Mouse (Mus musculus) ES-E14 (cell line): ENCODE data around the gene Fars2. TPM values are rescaled to one million over a fixed set of nuclear protein-coding genes. Genes with fewer than 3 reads are reported as not detected.

ENCODE experiments used
- DNase-seq: peaks from one replicate; pipeline ENCODE4 v3.0.0-alpha.2; 2013; ENCODE audit warnings: low read depth, low spot score
- H3K27ac ChIP-seq: 2 replicates; pipeline ENCODE4 v1.5.1; 2012; ENCODE audit warnings: low read depth, mild to moderate bottlenecking, low read length, moderate library complexity, mixed read lengths; ENCODE audit not compliant: poor library complexity, insufficient read depth, severe bottlenecking
- H3K36me3 ChIP-seq: 2 replicates; pipeline ENCODE4 v1.6.1; 2012; ENCODE audit warnings: mild to moderate bottlenecking, low read length, moderate library complexity, mixed read lengths; ENCODE audit not compliant: control insufficient read depth, poor library complexity, insufficient read depth, severe bottlenecking
- H3K4me1 ChIP-seq, 2 experiments: fragments of 150-350 bp in 1 of 2; sonication (generic) in 1 of 2; 2 replicates each; pipeline ENCODE4 v1.6.1; 2012; ENCODE audit warnings: low read length in 2 of 2, mild to moderate bottlenecking in 1 of 2, mixed read lengths in 1 of 2; ENCODE audit not compliant: control insufficient read depth in 2 of 2, insufficient read depth in 2 of 2, poor library complexity in 1 of 2
- H3K4me3 ChIP-seq, 2 experiments: fragments of 150-350 bp in 1 of 2; sonication (generic) in 1 of 2; 2 replicates each; pipeline ENCODE4 v1.5.1; 2012; ENCODE audit warnings: low read length in 2 of 2, low read depth in 1 of 2, mild to moderate bottlenecking in 1 of 2, mixed read lengths in 1 of 2; ENCODE audit not compliant: insufficient read depth in 1 of 2, poor library complexity in 1 of 2, severe bottlenecking in 1 of 2
- H3K9ac ChIP-seq: 2 replicates; pipeline ENCODE4 v1.6.1; 2012; ENCODE audit warnings: low read depth, mild to moderate bottlenecking, low read length, mixed read lengths; ENCODE audit not compliant: poor library complexity, insufficient read depth, severe bottlenecking
- H3K9me3 ChIP-seq: fragments of 150-350 bp; sonication (generic); 2 replicates; pipeline ENCODE4 v1.6.1; 2012; ENCODE audit warnings: low read depth, mild to moderate bottlenecking, low read length; ENCODE audit not compliant: control insufficient read depth, insufficient read depth
- CHD2 ChIP-seq: IDR thresholded peaks from 2 replicates; pipeline ENCODE4 v1.6.1; 2014; ENCODE audit warnings: mild to moderate bottlenecking, low read depth, low read length, inconsistent platforms
- HCFC1 ChIP-seq: IDR thresholded peaks from 2 replicates; pipeline ENCODE4 v1.6.1; 2012; ENCODE audit warnings: low read length, inconsistent platforms, borderline replicate concordance; ENCODE audit not compliant: insufficient read depth
- MAFK ChIP-seq: IDR thresholded peaks from 2 replicates; pipeline ENCODE4 v1.6.1; 2014; ENCODE audit warnings: mild to moderate bottlenecking, low read depth, low read length, inconsistent platforms; ENCODE audit not compliant: insufficient read depth
- ZC3H11A ChIP-seq: IDR thresholded peaks from 2 replicates; pipeline ENCODE4 v1.6.1; 2012; ENCODE audit warnings: low read depth, mild to moderate bottlenecking, inconsistent platforms, low read length, borderline replicate concordance
- ZNF384 ChIP-seq: IDR thresholded peaks from 2 replicates; pipeline ENCODE4 v1.6.1; 2012; ENCODE audit warnings: low read depth, low read length, inconsistent platforms
- in situ Hi-C, 2 experiments: fragments of 600-800 bp; cut with MboI; formaldehyde crosslinking; loops; one replicate each; pipeline ENCODE4 v1.15.1; 2025; ENCODE audit warnings: low sequenced_read_pairs in 2 of 2, inconsistent platforms in 1 of 2; ENCODE audit not compliant: unreplicated experiment in 2 of 2
- total RNA-seq: library from RNA; depleted of rRNA; stranded (reverse); fragments of 300-350 nt; gene quantifications from 2 replicates; pipeline ENCODE4 v1.2.3, GENCODE M21; 2012

Gene Fars2
- total RNA-seq, 1 experiment = 22.0 TPM

GRCm38 (mm10) chr13:36324624-36325023, 207.4 kb downstream of the Fars2 start:
- no peak overlapping the region for H3K4me3 ChIP-seq
- no peaks in the 10 kb centered on the region for H3K36me3 ChIP-seq
- no peak overlapping the region for H3K27ac ChIP-seq
- no peak overlapping the region for H3K9ac ChIP-seq
- in situ Hi-C loops = no loop called here
- TF ChIP-seq HCFC1 = no peak
- no peak for TF ChIP-seq MAFK
- TF ChIP-seq ZC3H11A = no peak
- no peak for TF ChIP-seq ZNF384
- TF ChIP-seq CHD2 = no peak
- H3K9me3 ChIP-seq = no peaks in the 10 kb centered on the region
- no peak for DNase-seq
- H3K4me1 ChIP-seq = no peaks in the 10 kb centered on the region

DNA sequence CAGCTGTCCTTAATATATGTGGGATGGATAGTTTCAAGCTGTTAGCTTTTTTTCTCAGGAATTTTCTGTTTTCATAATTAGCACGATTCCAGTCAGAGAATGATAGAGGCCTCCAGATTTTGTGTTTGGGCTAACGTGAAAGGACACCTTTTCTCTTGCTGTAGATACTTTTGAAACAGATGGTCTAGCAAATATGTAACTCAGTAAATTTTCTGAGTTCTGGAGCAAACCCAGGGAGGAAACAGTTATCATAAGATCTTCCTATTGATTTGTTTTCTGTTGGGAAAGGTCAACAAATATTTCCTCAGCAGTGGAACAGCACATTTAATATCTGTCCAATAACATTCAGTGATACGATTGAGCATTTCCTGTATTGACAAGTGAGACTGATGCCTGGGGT, 209.3 kb downstream of the Fars2 start:
- no peak for TF ChIP-seq MAFK
- TF ChIP-seq CHD2 = no peak

DNA sequence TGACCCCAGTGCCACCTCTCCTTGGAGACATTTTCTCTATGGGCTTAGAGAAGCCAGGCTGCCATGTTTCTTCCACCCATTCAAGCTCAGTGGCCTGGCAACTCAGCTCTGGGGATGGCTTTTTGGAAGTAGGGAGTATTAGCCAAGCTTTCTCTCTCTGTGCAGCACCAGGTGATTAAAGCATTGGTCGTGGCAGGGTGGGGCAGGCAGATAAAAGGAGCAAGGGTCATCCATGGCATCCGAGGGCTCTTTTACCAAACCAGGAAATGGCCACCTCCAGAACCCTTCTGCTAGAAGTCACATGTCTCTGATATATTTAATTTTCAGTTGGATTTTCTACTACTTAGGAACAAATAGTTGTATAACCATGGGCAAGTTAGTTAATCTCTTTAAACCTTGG, 212.7 kb downstream of the Fars2 start:
- Histone ChIP-seq H3K4me3 (no peak overlapping the region), H3K27ac (no peak overlapping the region), H3K36me3 (no peaks in the 10 kb centered on the region), H3K9me3 (no peaks in the 10 kb centered on the region), H3K9ac (no peak overlapping the region), H3K4me1 (no peaks in the 10 kb centered on the region)
- in situ Hi-C loops = no loop called here
- no peak for TF ChIP-seq HCFC1
- TF ChIP-seq ZC3H11A = no peak
- no peak for TF ChIP-seq MAFK
- no peak for TF ChIP-seq ZNF384
- no peak for TF ChIP-seq CHD2
- no peak for DNase-seq

More for the DNA sequence above, 209.3 kb downstream of the Fars2 start:
- no peaks in the 10 kb centered on the region for H3K9me3 ChIP-seq
- no peak overlapping the region for H3K27ac ChIP-seq
- in situ Hi-C loops = no loop called here
- no peak overlapping the region for H3K4me3 ChIP-seq
- no peaks in the 10 kb centered on the region for H3K4me1 ChIP-seq
- DNase-seq = no peak
- no peak overlapping the region for H3K9ac ChIP-seq
- no peaks in the 10 kb centered on the region for H3K36me3 ChIP-seq

- no peaks in the 10 kb centered on the region for H3K36me3 ChIP-seq
- no peak for DNase-seq
- no peak overlapping the region for H3K9ac ChIP-seq
- no peak for TF ChIP-seq HCFC1
- no peak for TF ChIP-seq ZC3H11A
- no peak for TF ChIP-seq MAFK
- no peak for TF ChIP-seq CHD2
- no peak for TF ChIP-seq ZNF384
- no peaks in the 10 kb centered on the region for H3K9me3 ChIP-seq
- no peak overlapping the region for H3K4me3 ChIP-seq
- H3K4me1 ChIP-seq = no peaks in the 10 kb centered on the region
- in situ Hi-C loops = no loop called here
- no peak overlapping the region for H3K27ac ChIP-seq
Measured at GRCm38 (mm10) chr13:36330542-36330941, 213.3 kb downstream of the Fars2 start.

GRCm38 (mm10) chr13:36334748-36335147, 217.5 kb downstream of the Fars2 start:
- Histone ChIP-seq H3K4me3 (no peak overlapping the region), H3K36me3 (no peaks in the 10 kb centered on the region), H3K4me1 (no peaks in the 10 kb centered on the region), H3K27ac (no peak overlapping the region), H3K9ac (no peak overlapping the region), H3K9me3 (no peaks in the 10 kb centered on the region)
- no peak for DNase-seq
- TF ChIP-seq ZC3H11A (no peak), MAFK (no peak)
- in situ Hi-C loops = no loop called here
